In genomic region chr16:31933751-31934549, GRCm38 (mm10) we compare ENCODE assay signal across 9 mouse cellular contexts. TPM values are rescaled to one million over a fixed set of nuclear protein-coding genes. Genes with fewer than 3 reads are reported as not detected.
DNase-seq lines count a peak whose midpoint lies in the region; ATAC-seq and TF ChIP-seq lines count a peak whose summit lies in the region.
"Had no signal": no experiment of that assay in that cellular context is flagged by ENCODE, and none has a peak within 500 bp of the region (broad histone marks: within the 10 kb centered on the region; RNA-seq: fewer than 3 reads in every experiment).

Gene Pigz (plus strand): TSS chr16:31933851.

- H3K9ac ChIP-seq in heart, adult 2 months (ENCODE audit: low read depth, low read length): peak within 1 kb of the TSS; percentile 80
- peak within 1 kb of the TSS; percentile 57 for H3K9ac ChIP-seq in limb, embryonic 12.5 days (replicated peaks)
- peak within 1 kb of the TSS; percentile 77 for H3K9ac ChIP-seq in midbrain, embryonic 16.5 days (ENCODE audit: low read depth, low read length)

- no peaks in the 10 kb centered on the region for H3K79me2 ChIP-seq in heart, adult 2 months (replicated peaks; ENCODE audit: control insufficient read depth, insufficient read depth, low read length)

- intact Hi-C loops in heart, adult 2 months (cut with DNase I): no loop called here

- peaks cover 4% of the 10 kb centered on the region; the same call in 1 of the 2 replicates for H3K27me3 ChIP-seq in heart, adult 2 months (ENCODE audit: control insufficient read depth, insufficient read depth, low read length)
- H3K27me3 ChIP-seq in limb, embryonic 12.5 days: peaks cover 60% of the 10 kb centered on the region
- H3K27me3 ChIP-seq in midbrain, embryonic 16.5 days (ENCODE audit: control insufficient read depth, insufficient read depth, low read depth, low read length): peaks cover 5% of the 10 kb centered on the region; the same call in 1 of the 2 replicates
- H3K27me3 ChIP-seq: Patski had no signal

- no peaks in the 10 kb centered on the region for H3K36me3 ChIP-seq in heart, adult 2 months (ENCODE audit: control insufficient read depth, insufficient read depth, low read length)
- H3K36me3 ChIP-seq in limb, embryonic 12.5 days: no peaks in the 10 kb centered on the region
- H3K36me3 ChIP-seq in midbrain, embryonic 16.5 days (ENCODE audit: control insufficient read depth, insufficient read depth, low read length): no peaks in the 10 kb centered on the region

- peak within 1 kb of the TSS; percentile 68 for H3K4me3 ChIP-seq in heart, adult 2 months
- peak within 1 kb of the TSS; percentile 53 for H3K4me3 ChIP-seq in limb, embryonic 12.5 days (replicated peaks)
- H3K4me3 ChIP-seq in midbrain, embryonic 16.5 days (ENCODE audit: low read depth, low read length): peak within 1 kb of the TSS; percentile 43

- no peak for TF ChIP-seq POLR2A in heart, adult 2 months (IDR thresholded peaks at IDR 0.05; ENCODE audit: insufficient read depth, low read depth, low read length)

- WGBS in heart, adult 2 months: 15% methylated on average over 42 of the region's 42 CpGs
- 8% methylated on average over 42 of the region's 42 CpGs for WGBS in limb, embryonic 12.5 days
- 4% methylated on average over 42 of the region's 42 CpGs for WGBS in midbrain, embryonic 16.5 days

- peak; percentile 69 for DNase-seq in right cerebral cortex, adult 18-20 months
- DNase-seq in right cerebral cortex, postnatal 36 days (ENCODE audit: low spot score in 2 of 2): no peak
- DNase-seq in embryo, embryonic 11 days: peak; percentile 34
- peak; percentile 72 to 77 for DNase-seq in heart, adult 2 months
- DNase-seq in kidney, adult 11 months: peak; percentile 31

- TF ChIP-seq CTCF in heart, adult 2 months (IDR thresholded peaks at IDR 0.05): no peak

- no peak for ATAC-seq in limb, embryonic 12.5 days (ENCODE audit: insufficient number of reproducible peaks, insufficient read depth, low FRiP score, low TSS enrichment, low read depth)
- ATAC-seq in midbrain, embryonic 16.5 days: peak; percentile 9
- ATAC-seq in megakaryocyte-erythroid progenitor cell, adult 5-6 weeks (replicated peaks; ENCODE audit: low FRiP score, low TSS enrichment, poor library complexity, severe bottlenecking): no peak

- H3K9me3 ChIP-seq in limb, embryonic 12.5 days: no peaks in the 10 kb centered on the region; the same call in 1 of the 2 replicates
- H3K9me3 ChIP-seq in midbrain, embryonic 16.5 days (replicated peaks; ENCODE audit: control insufficient read depth, low read length, poor library complexity, severe bottlenecking): no peaks in the 10 kb centered on the region

- peak within 1 kb of the TSS; percentile 73 for H3K27ac ChIP-seq in heart, adult 2 months
- no peak within 1 kb of the TSS for H3K27ac ChIP-seq in limb, embryonic 12.5 days
- peak within 1 kb of the TSS; percentile 97 for H3K27ac ChIP-seq in midbrain, embryonic 16.5 days (ENCODE audit: low read length)

- H3K4me1 ChIP-seq in heart, adult 2 months (ENCODE audit: control insufficient read depth, insufficient read depth, low read length): no peaks in the 10 kb centered on the region
- H3K4me1 ChIP-seq in limb, embryonic 12.5 days (replicated peaks): peaks cover 20% of the 10 kb centered on the region
- peaks cover 22% of the 10 kb centered on the region for H3K4me1 ChIP-seq in midbrain, embryonic 16.5 days (ENCODE audit: control insufficient read depth, insufficient read depth, low read length)

- TF ChIP-seq EP300 in heart, adult 2 months (IDR thresholded peaks at IDR 0.05; ENCODE audit: insufficient read depth, low read depth, low read length): no peak

- peak within 1 kb of the TSS; percentile 93 for H3K4me2 ChIP-seq in limb, embryonic 12.5 days
- peak within 1 kb of the TSS; percentile 78 for H3K4me2 ChIP-seq in midbrain, embryonic 16.5 days (ENCODE audit: low read length)

RNA-seq across cellular contexts. Expression of gene Pigz, which starts in this region (rescaled TPM):
- total RNA-seq in heart, adult 2 months (2021): 1 to 10 TPM; 1.7 to 2.3 TPM
- 2.4 and 2.9 TPM in 2 replicates for polyA plus RNA-seq in heart, adult 2 months (2012; rRNA removed)
- polyA plus RNA-seq in limb, embryonic 12.5 days (2016; fragmentation: Nextera tagmentation; extraction: Ambion mirVana): 0.91 and 1.2 TPM in 2 replicates
- 2.7 and 3.5 TPM in 2 replicates for polyA plus RNA-seq in midbrain, embryonic 16.5 days (2015; fragmentation: Nextera tagmentation; extraction: Ambion mirVana)
- not detected in 2 replicates for total RNA-seq in megakaryocyte-erythroid progenitor cell, adult 5-6 weeks (2014; fragmentation: Nextera tagmentation)
- not detected in 2 replicates for total RNA-seq in megakaryocyte-erythroid progenitor cell, adult 5-6 weeks (2017)

Comparison
In these comparisons a context has a peak if more than half of its experiments do, and no peak if none do; other contexts are left out.
1. DNase-seq: peak in right cerebral cortex, adult 18-20 months (single experiment), embryo, embryonic 11 days (single experiment), heart, adult 2 months (2 of 2) and kidney, adult 11 months (single experiment); none in right cerebral cortex, postnatal 36 days (0 of 2).
2. Peak in every context shown above with its lines, with median percentiles within 50 percentile points of each other: H3K4me3 ChIP-seq and H3K9ac ChIP-seq.